Mouse (Mus musculus): ENCODE results near the gene Taf4. TPM values are rescaled to one million over a fixed set of nuclear protein-coding genes. Genes with fewer than 3 reads are reported as not detected.

The Taf4 gene
- polyA plus RNA-seq, 1 experiment: 22.9 TPM

- H3K27ac ChIP-seq (ENCODE audit: control insufficient read depth, insufficient read depth, low read depth, low read length, poor library complexity): no peak overlapping the region
- TF ChIP-seq POLR2A (IDR thresholded peaks at IDR 0.05; ENCODE audit: borderline replicate concordance, control insufficient read depth, low read depth, low read length): no peak
- no peak for TF ChIP-seq CTCF (IDR thresholded peaks at IDR 0.05; ENCODE audit: control insufficient read depth, insufficient read depth, low read length)
- no peak overlapping the region for H3K4me3 ChIP-seq (replicated peaks; ENCODE audit: control insufficient read depth, low read depth, low read length)
- no peaks in the 10 kb centered on the region for H3K4me1 ChIP-seq (ENCODE audit: control insufficient read depth, insufficient read depth, low read length)
- 67% methylated on average over 4 of the region's 4 CpGs for WGBS
Measured at GRCm38 (mm10) chr2:179998431-179998830, 22.0 kb upstream of the Taf4 start.

GRCm38 (mm10) chr2:179993071-179993470, 16.6 kb upstream of the Taf4 start:
- Histone ChIP-seq H3K27ac (ENCODE audit: control insufficient read depth, insufficient read depth, low read depth, low read length, poor library complexity) (no peak overlapping the region), H3K4me1 (ENCODE audit: control insufficient read depth, insufficient read depth, low read length) (no peaks in the 10 kb centered on the region), H3K4me3 (replicated peaks; ENCODE audit: control insufficient read depth, low read depth, low read length) (no peak overlapping the region)
- 78% methylated on average over 5 of the region's 5 CpGs for WGBS
- TF ChIP-seq CTCF (IDR thresholded peaks at IDR 0.05; ENCODE audit: control insufficient read depth, insufficient read depth, low read length) (no peak), POLR2A (IDR thresholded peaks at IDR 0.05; ENCODE audit: borderline replicate concordance, control insufficient read depth, low read depth, low read length) (no peak)

GRCm38 (mm10) chr2:179989098-179989497, 12.7 kb upstream of the Taf4 start:
- no peaks in the 10 kb centered on the region for H3K4me1 ChIP-seq (ENCODE audit: control insufficient read depth, insufficient read depth, low read length)
- WGBS: 75% methylated on average over 1 of the region's 1 CpGs
- TF ChIP-seq POLR2A (IDR thresholded peaks at IDR 0.05; ENCODE audit: borderline replicate concordance, control insufficient read depth, low read depth, low read length) (no peak), CTCF (IDR thresholded peaks at IDR 0.05; ENCODE audit: control insufficient read depth, insufficient read depth, low read length) (no peak)
- no peak overlapping the region for H3K4me3 ChIP-seq (replicated peaks; ENCODE audit: control insufficient read depth, low read depth, low read length)
- H3K27ac ChIP-seq (ENCODE audit: control insufficient read depth, insufficient read depth, low read depth, low read length, poor library complexity): no peak overlapping the region

GRCm38 (mm10) chr2:179986437-179987022, 10.1 kb upstream of the Taf4 start:
- TF ChIP-seq POLR2A (IDR thresholded peaks at IDR 0.05; ENCODE audit: borderline replicate concordance, control insufficient read depth, low read depth, low read length): no peak
- no peak for TF ChIP-seq CTCF (IDR thresholded peaks at IDR 0.05; ENCODE audit: control insufficient read depth, insufficient read depth, low read length)
- Histone ChIP-seq H3K27ac (ENCODE audit: control insufficient read depth, insufficient read depth, low read depth, low read length, poor library complexity) (no peak overlapping the region), H3K4me1 (ENCODE audit: control insufficient read depth, insufficient read depth, low read length) (peaks cover 2% of the 10 kb centered on the region), H3K4me3 (replicated peaks; ENCODE audit: control insufficient read depth, low read depth, low read length) (no peak overlapping the region)
- WGBS: 38% methylated on average over 10 of the region's 10 CpGs

GRCm38 (mm10) chr2:179985695-179986094, 9.2 kb upstream of the Taf4 start:
- WGBS: 83% methylated on average over 1 of the region's 1 CpGs
- Histone ChIP-seq H3K4me1 (ENCODE audit: control insufficient read depth, insufficient read depth, low read length) (peaks cover 2% of the 10 kb centered on the region), H3K27ac (ENCODE audit: control insufficient read depth, insufficient read depth, low read depth, low read length, poor library complexity) (no peak overlapping the region), H3K4me3 (replicated peaks; ENCODE audit: control insufficient read depth, low read depth, low read length) (no peak overlapping the region)
- TF ChIP-seq CTCF (IDR thresholded peaks at IDR 0.05; ENCODE audit: control insufficient read depth, insufficient read depth, low read length) (no peak), POLR2A (IDR thresholded peaks at IDR 0.05; ENCODE audit: borderline replicate concordance, control insufficient read depth, low read depth, low read length) (no peak)

- H3K27ac ChIP-seq (ENCODE audit: control insufficient read depth, insufficient read depth, low read depth, low read length, poor library complexity): no peak overlapping the region
- no peak for TF ChIP-seq CTCF (IDR thresholded peaks at IDR 0.05; ENCODE audit: control insufficient read depth, insufficient read depth, low read length)
- TF ChIP-seq POLR2A (IDR thresholded peaks at IDR 0.05; ENCODE audit: borderline replicate concordance, control insufficient read depth, low read depth, low read length): no peak
- WGBS: 65% methylated on average over 7 of the region's 7 CpGs
Measured at GRCm38 (mm10) chr2:179984830-179985229, 8.4 kb upstream of the Taf4 start.

GRCm38 (mm10) chr2:179982715-179983114, 6.3 kb upstream of the Taf4 start:
- no peak overlapping the region for H3K4me3 ChIP-seq (replicated peaks; ENCODE audit: control insufficient read depth, low read depth, low read length)
- TF ChIP-seq POLR2A (IDR thresholded peaks at IDR 0.05; ENCODE audit: borderline replicate concordance, control insufficient read depth, low read depth, low read length) (no peak), CTCF (IDR thresholded peaks at IDR 0.05; ENCODE audit: control insufficient read depth, insufficient read depth, low read length) (no peak)
- H3K27ac ChIP-seq (ENCODE audit: control insufficient read depth, insufficient read depth, low read depth, low read length, poor library complexity): no peak overlapping the region
- peaks cover 2% of the 10 kb centered on the region for H3K4me1 ChIP-seq (ENCODE audit: control insufficient read depth, insufficient read depth, low read length)
- WGBS: 87% methylated on average over 3 of the region's 3 CpGs

More at GRCm38 (mm10) chr2:179984830-179985229, 8.4 kb upstream of the Taf4 start:
- H3K4me3 ChIP-seq (replicated peaks; ENCODE audit: control insufficient read depth, low read depth, low read length): no peak overlapping the region
- peaks cover 2% of the 10 kb centered on the region for H3K4me1 ChIP-seq (ENCODE audit: control insufficient read depth, insufficient read depth, low read length)

- no peak overlapping the region for H3K4me3 ChIP-seq (replicated peaks; ENCODE audit: control insufficient read depth, low read depth, low read length)
- H3K27ac ChIP-seq (ENCODE audit: control insufficient read depth, insufficient read depth, low read depth, low read length, poor library complexity): no peak overlapping the region
- no peak for TF ChIP-seq CTCF (IDR thresholded peaks at IDR 0.05; ENCODE audit: control insufficient read depth, insufficient read depth, low read length)
- TF ChIP-seq POLR2A (IDR thresholded peaks at IDR 0.05; ENCODE audit: borderline replicate concordance, control insufficient read depth, low read depth, low read length): no peak
- peaks cover 2% of the 10 kb centered on the region for H3K4me1 ChIP-seq (ENCODE audit: control insufficient read depth, insufficient read depth, low read length)
- 61% methylated on average over 4 of the region's 4 CpGs for WGBS
Measured at GRCm38 (mm10) chr2:179980616-179981015, 4.2 kb upstream of the Taf4 start.

- peaks cover 2% of the 10 kb centered on the region for H3K4me1 ChIP-seq (ENCODE audit: control insufficient read depth, insufficient read depth, low read length)
- H3K27ac ChIP-seq (ENCODE audit: control insufficient read depth, insufficient read depth, low read depth, low read length, poor library complexity): no peak overlapping the region
- 50% methylated on average over 8 of the region's 8 CpGs for WGBS
- no peak for TF ChIP-seq CTCF (IDR thresholded peaks at IDR 0.05; ENCODE audit: control insufficient read depth, insufficient read depth, low read length)
- no peak overlapping the region for H3K4me3 ChIP-seq (replicated peaks; ENCODE audit: control insufficient read depth, low read depth, low read length)
Measured at GRCm38 (mm10) chr2:179979836-179980235, 3.4 kb upstream of the Taf4 start.

All from bone marrow, adult 2 months (tissue).